Mouse (Mus musculus): ENCODE results near the gene Myd88.

DNA sequence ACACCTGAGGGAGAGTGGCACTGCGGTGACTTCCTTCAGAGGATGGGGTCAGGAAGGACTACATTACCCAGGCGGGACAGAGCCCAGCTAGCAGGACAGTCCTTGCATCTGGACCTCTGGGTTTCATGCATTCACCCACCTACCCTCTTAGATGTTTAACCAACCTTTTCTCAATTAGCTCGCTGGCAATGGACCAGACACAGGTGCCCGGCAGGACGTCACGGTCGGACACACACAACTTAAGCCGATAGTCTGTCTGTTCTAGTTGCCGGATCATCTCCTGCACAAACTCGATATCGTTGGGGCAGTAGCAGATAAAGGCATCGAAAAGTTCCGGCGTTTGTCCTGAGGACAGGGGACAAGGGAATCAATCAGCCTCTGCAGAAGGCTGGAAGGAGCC lies 3.4 kb downstream of the Myd88 start:
- TF ChIP-seq CTCF (IDR thresholded peaks at IDR 0.05; ENCODE audit: low read depth) (no peak), EP300 (IDR thresholded peaks at IDR 0.05; ENCODE audit: low read depth) (no peak)

All from liver, embryonic 14.5 days (tissue).